In genomic region chr11:76570201-76570731, GRCm38 (mm10) we compare ENCODE assay signal across 7 mouse cellular contexts. TPM values are rescaled to one million over a fixed set of nuclear protein-coding genes. Genes with fewer than 3 reads are reported as not detected.
DNase-seq lines count a peak whose midpoint lies in the region; ATAC-seq and TF ChIP-seq lines count a peak whose summit lies in the region.

No protein-coding gene starts in this region.

- H3K27ac ChIP-seq in lung, postnatal 0 days (ENCODE audit: low read length), result no peak overlapping the region
- no peak overlapping the region for H3K27ac ChIP-seq in hindbrain, embryonic 11.5 days (ENCODE audit: low read depth, low read length)
- H3K27ac ChIP-seq in liver, embryonic 13.5 days, result no peak overlapping the region
- H3K27ac ChIP-seq in stomach, embryonic 16.5 days (ENCODE audit: low read length), result no peak overlapping the region

- no peak for ATAC-seq in lung, postnatal 0 days
- ATAC-seq in hindbrain, embryonic 11.5 days (ENCODE audit: low FRiP score), result no peak
- no peak for ATAC-seq in liver, embryonic 13.5 days (ENCODE audit: low read depth)
- ATAC-seq in stomach, embryonic 16.5 days (ENCODE audit: insufficient read depth, low FRiP score), result no peak

- no peaks in the 10 kb centered on the region for H3K36me3 ChIP-seq in lung, postnatal 0 days (ENCODE audit: insufficient read depth, low read length)
- no peaks in the 10 kb centered on the region for H3K36me3 ChIP-seq in hindbrain, embryonic 11.5 days (ENCODE audit: control insufficient read depth, insufficient read depth, low read length)
- no peaks in the 10 kb centered on the region for H3K36me3 ChIP-seq in liver, embryonic 13.5 days
- H3K36me3 ChIP-seq in stomach, embryonic 16.5 days (ENCODE audit: control insufficient read depth, insufficient read depth, low read length), result no peaks in the 10 kb centered on the region

- H3K4me3 ChIP-seq in lung, postnatal 0 days (ENCODE audit: low read depth, low read length), result peak overlapping the region; percentile 41; the same call in 1 of the 2 replicates
- peak overlapping the region; percentile 76 for H3K4me3 ChIP-seq in hindbrain, embryonic 11.5 days (ENCODE audit: low read depth, low read length)
- H3K4me3 ChIP-seq in liver, embryonic 13.5 days (replicated peaks), result peak overlapping the region; percentile 47; the same call in 1 of the 2 replicates
- H3K4me3 ChIP-seq in stomach, embryonic 16.5 days (replicated peaks; ENCODE audit: low read length), result peak overlapping the region; percentile 66

- H3K9ac ChIP-seq in lung, postnatal 0 days (replicated peaks; ENCODE audit: low read depth), result no peak overlapping the region
- peak overlapping the region; percentile 86 for H3K9ac ChIP-seq in hindbrain, embryonic 11.5 days (ENCODE audit: low read depth, low read length)
- no peak overlapping the region for H3K9ac ChIP-seq in liver, embryonic 13.5 days
- peak overlapping the region; percentile 78 for H3K9ac ChIP-seq in stomach, embryonic 16.5 days (ENCODE audit: low read length)

- peaks cover 12% of the 10 kb centered on the region; the same call in 1 of the 2 replicates for H3K27me3 ChIP-seq in lung, postnatal 0 days (replicated peaks; ENCODE audit: insufficient read depth, low read length)
- no peaks in the 10 kb centered on the region for H3K27me3 ChIP-seq in hindbrain, embryonic 11.5 days (ENCODE audit: control insufficient read depth, insufficient read depth, low read length)
- H3K27me3 ChIP-seq in liver, embryonic 13.5 days, result peaks cover 59% of the 10 kb centered on the region
- H3K27me3 ChIP-seq in stomach, embryonic 16.5 days (ENCODE audit: control insufficient read depth, insufficient read depth, low read length), result peaks cover 3% of the 10 kb centered on the region; the same call in 1 of the 2 replicates

- H3K4me1 ChIP-seq in lung, postnatal 0 days (ENCODE audit: insufficient read depth, low read depth, low read length), result 0 out of 2 replicates have a peak, but pooled peaks cover 3% of the 10 kb centered on the region
- H3K4me1 ChIP-seq in hindbrain, embryonic 11.5 days (replicated peaks; ENCODE audit: control insufficient read depth, insufficient read depth, low read length), result peaks cover 11% of the 10 kb centered on the region
- H3K4me1 ChIP-seq in liver, embryonic 13.5 days (replicated peaks), result no peaks in the 10 kb centered on the region
- peaks cover 18% of the 10 kb centered on the region for H3K4me1 ChIP-seq in stomach, embryonic 16.5 days (ENCODE audit: control insufficient read depth, insufficient read depth, low read length)

- no peak for TF ChIP-seq CTCF in lung, postnatal 0 days (IDR thresholded peaks at IDR 0.05)

- peak overlapping the region; percentile 88 for H3K4me2 ChIP-seq in lung, postnatal 0 days (replicated peaks; ENCODE audit: low read depth, low read length)
- peak overlapping the region; percentile 97 for H3K4me2 ChIP-seq in hindbrain, embryonic 11.5 days (replicated peaks; ENCODE audit: low read depth, low read length)
- H3K4me2 ChIP-seq in liver, embryonic 13.5 days, result peak overlapping the region; percentile 64
- peak overlapping the region; percentile 99 for H3K4me2 ChIP-seq in stomach, embryonic 16.5 days (ENCODE audit: low read depth, low read length)

- WGBS in lung, postnatal 0 days, result 18% methylated on average over 10 of the region's 10 CpGs
- WGBS in hindbrain, embryonic 11.5 days, result 8% methylated on average over 10 of the region's 10 CpGs
- 17% methylated on average over 10 of the region's 10 CpGs for WGBS in liver, embryonic 13.5 days (ENCODE audit: insufficient replicate concordance)
- 13% methylated on average over 10 of the region's 10 CpGs for WGBS in stomach, embryonic 16.5 days

- TF ChIP-seq EP300 in lung, postnatal 0 days (IDR thresholded peaks at IDR 0.05), result no peak

- DNase-seq in lung, postnatal 0 days (ENCODE audit: low spot score), result no peak
- no peak for DNase-seq in lung, adult 18-20 months
- peak; percentile 18 for DNase-seq in hindbrain, embryonic 11.5 days (ENCODE audit: low spot score)
- no peak for DNase-seq in liver, embryonic 13.5 days
- DNase-seq in cerebellum, adult 18-20 months, result no peak
- no peak for DNase-seq in adrenal gland, postnatal 25 days

- H3K9me3 ChIP-seq in lung, postnatal 0 days (ENCODE audit: low read length), result no peaks in the 10 kb centered on the region; the same call in 1 of the 2 replicates
- no peaks in the 10 kb centered on the region for H3K9me3 ChIP-seq in hindbrain, embryonic 11.5 days (ENCODE audit: control insufficient read depth, low read length)
- H3K9me3 ChIP-seq in liver, embryonic 13.5 days (replicated peaks), result no peaks in the 10 kb centered on the region
- H3K9me3 ChIP-seq in stomach, embryonic 16.5 days (replicated peaks; ENCODE audit: control insufficient read depth, low read length), result no peaks in the 10 kb centered on the region

RNA-seq across cellular contexts. Expression of gene Abr, which starts 51.8 kb away (rescaled TPM):
- polyA plus RNA-seq in lung, postnatal 0 days (2015; fragmentation: Nextera tagmentation; extraction: Ambion mirVana), result 16.6 and 17.2 TPM in 2 replicates
- polyA plus RNA-seq in hindbrain, embryonic 11.5 days (2014; fragmentation: Nextera tagmentation; extraction: Ambion mirVana), result 35.8 and 41.7 TPM in 2 replicates
- 2.8 and 3.1 TPM in 2 replicates for polyA plus RNA-seq in liver, embryonic 13.5 days (2015; fragmentation: Nextera tagmentation; extraction: Ambion mirVana)
- polyA plus RNA-seq in stomach, embryonic 16.5 days (2015; fragmentation: Nextera tagmentation; extraction: Ambion mirVana), result 27.1 and 28.8 TPM in 2 replicates
- 53.7 and 55.3 TPM in 2 replicates for total RNA-seq in adrenal gland, postnatal 25 days (2021)

Comparison
In these comparisons a context has a peak if more than half of its experiments do, and no peak if none do; other contexts are left out.
1. H3K9ac ChIP-seq: peak in hindbrain, embryonic 11.5 days (single experiment) and stomach, embryonic 16.5 days (single experiment); none in lung, postnatal 0 days (single experiment) and liver, embryonic 13.5 days (single experiment).
2. Peak in every context shown above with its lines, with median percentiles within 50 percentile points of each other: H3K4me2 ChIP-seq and H3K4me3 ChIP-seq.